Mouse (Mus musculus) myocyte (in vitro differentiated cells): ENCODE measurements at regions not wholly inside any gene's neighbourhood (a gene's known extent, or its start where the extent isn't known, plus 50 kb on each side); places are given as distances from the start of the nearest gene placed in this dataset.

Source experiments
- E2F4 ChIP-seq: IDR thresholded peaks from one replicate; pipeline ENCODE4 v1.6.1; 2011; ENCODE audit warnings: mild to moderate bottlenecking, control low read depth, moderate library complexity; ENCODE audit not compliant: insufficient read depth
- MYOG ChIP-seq, 3 experiments: IDR thresholded peaks; one replicate each; pipeline ENCODE4 v1.6.1; 2011; ENCODE audit warnings: control low read depth in 2 of 3, low read depth in 2 of 3, mild to moderate bottlenecking in 2 of 3; ENCODE audit not compliant: insufficient read length in 2 of 3, control insufficient read depth in 1 of 3, insufficient read depth in 1 of 3
- POLR2A ChIP-seq: IDR thresholded peaks from one replicate; pipeline ENCODE4 v1.6.1; 2011; ENCODE audit warnings: low read depth, mild to moderate bottlenecking, control low read depth, moderate library complexity; ENCODE audit not compliant: insufficient read length
- POLR2AphosphoS2 ChIP-seq: IDR thresholded peaks from one replicate; pipeline ENCODE4 v1.6.1; 2011; ENCODE audit warnings: low read depth, control low read depth; ENCODE audit not compliant: insufficient read length
- TCF12 ChIP-seq: IDR thresholded peaks from one replicate; pipeline ENCODE4 v1.6.1; 2011; ENCODE audit warnings: mild to moderate bottlenecking, control low read depth; ENCODE audit not compliant: poor library complexity, insufficient read depth, severe bottlenecking
- TCF3 ChIP-seq: IDR thresholded peaks from one replicate; pipeline ENCODE4 v1.6.1; 2011; ENCODE audit warnings: low read depth, control low read depth; ENCODE audit not compliant: insufficient read length
- USF1 ChIP-seq: IDR thresholded peaks from one replicate; pipeline ENCODE4 v1.6.1; 2011; ENCODE audit warnings: low read depth, mild to moderate bottlenecking, control low read depth, moderate library complexity

- TF ChIP-seq E2F4 (no peak), POLR2AphosphoS2 (no peak), TCF3 (no peak), POLR2A (no peak), TCF12 (no peak), USF1 (no peak), MYOG (IDR thresholded peaks at IDR 0.05; ENCODE audit: control insufficient read depth in 1 of 3, insufficient read depth in 1 of 3, insufficient read length in 2 of 3, low read depth in 2 of 3) (no peak)
Measured at GRCm38 (mm10) chr10:126664408-126665083, 236.6 kb downstream of the Atp23 start.
